Mouse (Mus musculus) forebrain, embryonic 12.5 days (tissue): ENCODE measurements around the gene Fam3c. TPM values are rescaled to one million over a fixed set of nuclear protein-coding genes. Genes with fewer than 3 reads are reported as not detected.

Experiments used
- ATAC-seq: fragments of 200-750 bp; cut with Nextera tagmentation; 2 replicates; pipeline ENCODE4 v1.8.0; 2017; ENCODE audit warnings: moderate TSS enrichment; ENCODE audit not compliant: low FRiP score
- H3K27ac ChIP-seq: fragments of 300-500 bp; sonication (generic); 2 replicates; pipeline ENCODE4 v1.5.1; 2016; ENCODE audit warnings: mild to moderate bottlenecking
- H3K27me3 ChIP-seq: fragments of 300-500 bp; sonication (generic); 2 replicates; pipeline ENCODE4 v1.6.1; 2016; ENCODE audit warnings: mild to moderate bottlenecking
- H3K36me3 ChIP-seq: fragments of 300-500 bp; sonication (generic); replicated peaks from 2 replicates; pipeline ENCODE4 v1.6.1; 2016; ENCODE audit warnings: mild to moderate bottlenecking
- H3K4me1 ChIP-seq: fragments of 300-500 bp; sonication (generic); 2 replicates; pipeline ENCODE4 v1.6.1; 2016
- H3K4me2 ChIP-seq: fragments of 300-500 bp; sonication (generic); 2 replicates; pipeline ENCODE4 v1.6.1; 2016; ENCODE audit warnings: mild to moderate bottlenecking, moderate library complexity
- H3K4me3 ChIP-seq: fragments of 300-500 bp; sonication (generic); replicated peaks from 2 replicates; pipeline ENCODE4 v1.5.1; 2016; ENCODE audit warnings: mild to moderate bottlenecking
- H3K9ac ChIP-seq: fragments of 300-500 bp; sonication (generic); 2 replicates; pipeline ENCODE4 v1.6.1; 2016; ENCODE audit warnings: mild to moderate bottlenecking
- H3K9me3 ChIP-seq: fragments of 300-500 bp; sonication (generic); 2 replicates; pipeline ENCODE4 v1.6.1; 2016
- WGBS: fragments of 180-500 bp; shearing (Covaris S2); methylation state at CpG from one replicate; pipeline ENCODE4 v1.1.7; 2016; 5-methylcytosine and 5-hydroxymethylcytosine counted together
- polyA plus RNA-seq: library from polyadenylated mRNA; unstranded; fragments of >200 nt; fragmentation: Nextera tagmentation; extraction: Ambion mirVana; gene quantifications from 2 replicates; pipeline ENCODE4 v1.2.1, GENCODE M21; 2016

Gene Fam3c
- polyA plus RNA-seq, 1 experiment from 2014 or later: 27.6 TPM

GRCm38 (mm10) chr6:22327091-22327490, 29.0 kb downstream of the Fam3c start:
- no peaks in the 10 kb centered on the region for H3K9me3 ChIP-seq
- no peak overlapping the region for H3K4me2 ChIP-seq
- no peaks in the 10 kb centered on the region for H3K36me3 ChIP-seq
- no peaks in the 10 kb centered on the region for H3K4me1 ChIP-seq
- H3K9ac ChIP-seq: no peak overlapping the region
- no peak for ATAC-seq
- no peak overlapping the region for H3K27ac ChIP-seq
- WGBS: 88% methylated on average over 4 of the region's 4 CpGs
- H3K4me3 ChIP-seq: no peak overlapping the region
- no peaks in the 10 kb centered on the region for H3K27me3 ChIP-seq

GRCm38 (mm10) chr6:22326289-22326688, 29.8 kb downstream of the Fam3c start:
- Histone ChIP-seq H3K27ac (no peak overlapping the region), H3K9ac (no peak overlapping the region), H3K4me2 (no peak overlapping the region), H3K4me1 (no peaks in the 10 kb centered on the region), H3K9me3 (no peaks in the 10 kb centered on the region), H3K4me3 (no peak overlapping the region), H3K36me3 (no peaks in the 10 kb centered on the region), H3K27me3 (no peaks in the 10 kb centered on the region)
- ATAC-seq: no peak
- 80% methylated on average over 4 of the region's 4 CpGs for WGBS

DNA sequence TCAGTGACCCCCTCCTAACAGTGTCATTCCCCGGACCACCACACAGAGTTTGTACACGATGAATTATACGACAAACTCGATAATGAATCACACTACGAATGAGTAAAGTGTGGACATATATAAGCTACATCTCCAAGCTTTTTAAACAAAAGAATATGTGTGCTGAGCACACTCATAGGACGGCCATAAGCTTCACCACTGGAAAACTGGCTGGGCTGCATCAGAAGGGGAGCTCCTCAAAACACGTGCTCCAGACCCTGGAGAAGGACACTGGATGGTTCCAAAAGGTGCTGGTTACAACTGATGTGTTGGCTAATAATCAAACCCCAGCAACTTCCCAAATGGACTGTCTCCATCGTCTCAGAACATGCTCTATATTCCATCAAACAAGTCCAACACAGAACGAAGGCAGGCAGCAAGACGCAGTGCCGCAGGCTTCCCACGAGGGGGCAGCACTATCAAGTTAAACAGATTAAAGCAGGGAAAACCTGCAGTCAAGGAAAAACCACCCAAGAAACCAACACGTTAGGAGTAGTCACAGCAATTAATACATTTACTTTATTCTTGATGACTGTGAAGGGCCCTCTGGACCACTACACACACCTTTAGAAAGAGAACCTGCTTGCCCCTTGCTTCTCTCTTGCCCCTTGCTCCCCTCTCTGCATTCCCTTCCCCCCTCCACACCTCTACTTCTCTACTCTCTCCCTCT, 30.5 kb downstream of the Fam3c start:
- peak; percentile 64; the same call in 1 of the 2 replicates for ATAC-seq
- Histone ChIP-seq H3K4me1 (no peaks in the 10 kb centered on the region), H3K36me3 (peaks cover 4% of the 10 kb centered on the region), H3K9ac (no peak overlapping the region), H3K4me2 (no peak overlapping the region), H3K4me3 (no peak overlapping the region), H3K27me3 (no peaks in the 10 kb centered on the region), H3K9me3 (no peaks in the 10 kb centered on the region), H3K27ac (no peak overlapping the region)
- 58% methylated on average over 13 of the region's 13 CpGs for WGBS

DNA sequence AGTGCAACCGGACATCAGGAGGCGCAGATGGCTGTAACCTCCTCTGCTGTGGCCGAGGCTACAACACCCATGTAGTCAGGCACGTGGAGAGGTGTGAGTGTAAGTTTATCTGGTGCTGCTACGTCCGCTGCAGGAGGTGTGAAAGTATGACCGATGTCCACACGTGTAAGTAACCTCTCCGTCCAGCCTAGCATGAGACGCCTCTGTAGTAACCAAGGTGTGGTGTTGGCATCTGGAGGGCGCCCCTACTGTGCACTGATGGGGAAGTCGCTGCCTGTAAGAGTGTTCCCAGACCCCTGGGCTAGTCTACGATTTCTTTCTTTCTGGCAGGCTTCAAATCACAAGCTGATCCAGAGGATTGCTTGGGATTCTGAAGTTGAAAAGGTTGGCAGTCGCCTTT, 58.0 kb downstream of the Fam3c start:
- Histone ChIP-seq H3K27ac (no peak overlapping the region), H3K4me1 (no peaks in the 10 kb centered on the region), H3K36me3 (no peaks in the 10 kb centered on the region), H3K9ac (no peak overlapping the region), H3K4me3 (no peak overlapping the region), H3K9me3 (no peaks in the 10 kb centered on the region), H3K27me3 (peaks cover 6% of the 10 kb centered on the region), H3K4me2 (no peak overlapping the region)
- 67% methylated on average over 14 of the region's 14 CpGs for WGBS
- no peak for ATAC-seq

DNA sequence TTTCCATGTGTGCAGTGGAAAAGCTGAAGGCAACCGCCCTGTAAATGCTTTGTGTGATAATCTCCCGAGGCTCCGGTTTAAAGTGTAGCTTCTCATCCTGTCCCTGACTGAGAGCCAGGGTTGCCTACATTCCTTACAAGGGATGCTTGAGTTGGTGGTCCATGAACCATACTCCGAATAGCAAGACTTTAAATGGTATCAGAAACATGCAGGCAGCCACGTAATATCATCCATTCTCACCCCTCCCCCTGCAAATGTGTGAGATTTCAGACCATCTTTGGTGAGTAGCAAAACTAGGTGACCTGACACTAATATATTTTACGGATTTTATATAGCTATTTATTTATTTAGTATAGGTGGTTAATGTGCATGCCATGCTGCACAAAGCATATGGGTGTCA, 59.0 kb downstream of the Fam3c start:
- H3K27ac ChIP-seq: no peak overlapping the region
- no peak overlapping the region for H3K4me3 ChIP-seq
- no peaks in the 10 kb centered on the region for H3K9me3 ChIP-seq
- H3K36me3 ChIP-seq: no peaks in the 10 kb centered on the region
- no peaks in the 10 kb centered on the region for H3K4me1 ChIP-seq
- no peak for ATAC-seq
- H3K9ac ChIP-seq: no peak overlapping the region
- no peak overlapping the region for H3K4me2 ChIP-seq
- peaks cover 6% of the 10 kb centered on the region for H3K27me3 ChIP-seq
- 81% methylated on average over 6 of the region's 6 CpGs for WGBS

DNA sequence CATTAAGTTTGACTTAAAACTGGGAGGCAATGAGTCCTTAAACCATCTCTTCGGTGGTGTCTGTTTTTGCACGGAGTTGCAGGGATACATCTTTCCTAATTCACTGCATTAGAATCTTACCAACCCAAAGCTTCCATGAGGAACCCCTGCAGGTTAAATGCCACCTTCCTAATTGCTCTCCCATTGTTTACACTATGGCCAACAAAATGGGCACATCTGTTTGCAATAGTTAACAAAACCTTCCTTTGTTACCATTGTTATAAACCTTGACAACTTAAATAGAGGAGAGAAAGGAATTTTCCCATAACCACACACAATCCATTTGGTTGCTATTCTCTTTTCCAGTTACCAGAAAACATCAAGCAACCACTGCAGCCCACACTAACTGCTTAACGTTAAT, 62.1 kb downstream of the Fam3c start:
- WGBS: 12% methylated on average over 3 of the region's 3 CpGs
- no peak overlapping the region for H3K4me3 ChIP-seq
- peaks cover 22% of the 10 kb centered on the region for H3K27me3 ChIP-seq
- no peaks in the 10 kb centered on the region for H3K36me3 ChIP-seq
- H3K4me2 ChIP-seq: no peak overlapping the region
- no peaks in the 10 kb centered on the region for H3K9me3 ChIP-seq
- H3K4me1 ChIP-seq: peaks cover 9% of the 10 kb centered on the region
- no peak overlapping the region for H3K27ac ChIP-seq
- ATAC-seq: no peak
- no peak overlapping the region for H3K9ac ChIP-seq

- Histone ChIP-seq H3K27me3 (peaks cover 41% of the 10 kb centered on the region), H3K4me2 (no peak overlapping the region), H3K27ac (no peak overlapping the region), H3K9me3 (no peaks in the 10 kb centered on the region), H3K36me3 (no peaks in the 10 kb centered on the region), H3K9ac (no peak overlapping the region), H3K4me3 (no peak overlapping the region), H3K4me1 (peaks cover 21% of the 10 kb centered on the region)
- 46% methylated on average over 4 of the region's 4 CpGs for WGBS
- ATAC-seq: no peak
Measured at GRCm38 (mm10) chr6:22292056-22292455, 64.0 kb downstream of the Fam3c start.

GRCm38 (mm10) chr6:22290790-22291189, 65.3 kb downstream of the Fam3c start:
- no peaks in the 10 kb centered on the region for H3K9me3 ChIP-seq
- no peaks in the 10 kb centered on the region for H3K36me3 ChIP-seq
- WGBS: 79% methylated on average over 8 of the region's 8 CpGs
- H3K4me2 ChIP-seq: no peak overlapping the region
- peaks cover 21% of the 10 kb centered on the region for H3K4me1 ChIP-seq
- H3K27me3 ChIP-seq: peaks cover 51% of the 10 kb centered on the region
- no peak for ATAC-seq
- no peak overlapping the region for H3K4me3 ChIP-seq
- no peak overlapping the region for H3K9ac ChIP-seq
- no peak overlapping the region for H3K27ac ChIP-seq

DNA sequence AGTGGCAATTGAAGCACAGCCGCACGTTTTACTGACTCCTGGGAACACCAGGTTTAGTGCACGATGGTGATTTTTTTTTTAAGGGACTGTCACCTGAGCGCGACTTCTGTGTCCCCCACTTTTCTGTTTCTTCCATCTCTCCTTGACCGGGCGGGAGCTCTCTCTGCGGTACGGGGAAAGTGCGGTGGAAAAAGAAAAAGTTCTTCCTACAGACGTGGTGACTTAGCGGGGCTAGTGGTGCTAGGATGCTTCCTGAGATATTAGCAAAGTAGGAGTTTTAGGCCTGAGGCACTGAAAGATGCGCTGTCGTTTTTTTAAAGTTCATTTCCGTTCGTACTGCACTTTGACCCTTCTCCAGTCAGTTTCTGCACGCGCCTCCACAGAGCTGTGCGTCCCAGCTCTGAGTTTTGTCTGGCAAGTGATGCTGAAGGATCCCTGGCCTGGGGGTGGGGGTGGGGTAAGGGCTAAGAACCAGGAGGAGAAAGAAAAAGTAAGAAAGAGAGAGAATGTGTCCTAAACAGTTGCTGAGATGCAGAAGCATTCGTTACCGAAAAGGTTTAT, 66.5 kb downstream of the Fam3c start:
- no peak for ATAC-seq
- Histone ChIP-seq H3K27ac (no peak overlapping the region), H3K27me3 (peaks cover 51% of the 10 kb centered on the region), H3K4me3 (peak overlapping the region; percentile 44), H3K36me3 (no peaks in the 10 kb centered on the region), H3K9me3 (no peaks in the 10 kb centered on the region), H3K9ac (peak overlapping the region; percentile 47; the same call in 1 of the 2 replicates), H3K4me2 (peak overlapping the region; percentile 85), H3K4me1 (peaks cover 21% of the 10 kb centered on the region)
- WGBS: 2% methylated on average over 21 of the region's 21 CpGs

DNA sequence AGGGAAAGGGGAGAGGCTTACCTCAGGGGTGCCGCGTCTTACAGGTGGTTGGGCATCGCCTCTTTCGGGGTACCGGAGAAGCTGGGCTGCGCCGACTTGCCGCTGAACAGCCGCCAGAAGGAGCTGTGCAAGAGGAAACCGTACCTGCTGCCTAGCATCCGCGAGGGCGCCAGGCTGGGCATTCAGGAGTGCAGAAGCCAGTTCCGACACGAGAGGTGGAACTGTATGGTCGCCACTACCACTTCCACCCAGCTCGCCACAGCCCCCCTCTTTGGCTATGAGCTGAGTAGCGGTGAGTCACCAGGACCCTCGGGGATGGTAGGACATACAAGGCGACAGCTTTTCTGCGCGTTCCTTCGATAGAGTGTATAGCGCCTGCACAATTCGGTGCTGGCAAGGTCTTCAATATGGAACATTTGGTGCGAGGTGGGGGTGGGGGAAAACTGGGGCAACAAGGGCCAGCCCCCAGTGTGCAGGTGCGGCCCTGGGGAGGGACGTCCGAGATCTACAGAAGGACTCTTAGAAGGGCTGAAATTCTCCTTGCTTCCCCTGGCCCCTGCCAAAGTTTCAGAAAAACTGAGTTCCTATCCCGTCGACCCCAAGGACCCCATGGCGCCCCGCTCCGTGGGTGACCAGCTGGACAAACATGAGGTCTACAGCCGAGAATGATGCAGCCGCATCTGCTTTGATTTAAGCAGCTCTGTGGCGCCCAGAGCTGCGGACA, 67.1 kb downstream of the Fam3c start:
- peaks cover 21% of the 10 kb centered on the region for H3K4me1 ChIP-seq
- H3K4me2 ChIP-seq: peak overlapping the region; percentile 85
- peaks cover 51% of the 10 kb centered on the region for H3K27me3 ChIP-seq
- H3K27ac ChIP-seq: no peak overlapping the region
- H3K4me3 ChIP-seq: peak overlapping the region; percentile 44
- ATAC-seq: peak; percentile 74
- H3K9ac ChIP-seq: peak overlapping the region; percentile 47; the same call in 1 of the 2 replicates
- H3K9me3 ChIP-seq: no peaks in the 10 kb centered on the region
- no peaks in the 10 kb centered on the region for H3K36me3 ChIP-seq
- under 1% methylated on average over 38 of the region's 38 CpGs for WGBS

DNA sequence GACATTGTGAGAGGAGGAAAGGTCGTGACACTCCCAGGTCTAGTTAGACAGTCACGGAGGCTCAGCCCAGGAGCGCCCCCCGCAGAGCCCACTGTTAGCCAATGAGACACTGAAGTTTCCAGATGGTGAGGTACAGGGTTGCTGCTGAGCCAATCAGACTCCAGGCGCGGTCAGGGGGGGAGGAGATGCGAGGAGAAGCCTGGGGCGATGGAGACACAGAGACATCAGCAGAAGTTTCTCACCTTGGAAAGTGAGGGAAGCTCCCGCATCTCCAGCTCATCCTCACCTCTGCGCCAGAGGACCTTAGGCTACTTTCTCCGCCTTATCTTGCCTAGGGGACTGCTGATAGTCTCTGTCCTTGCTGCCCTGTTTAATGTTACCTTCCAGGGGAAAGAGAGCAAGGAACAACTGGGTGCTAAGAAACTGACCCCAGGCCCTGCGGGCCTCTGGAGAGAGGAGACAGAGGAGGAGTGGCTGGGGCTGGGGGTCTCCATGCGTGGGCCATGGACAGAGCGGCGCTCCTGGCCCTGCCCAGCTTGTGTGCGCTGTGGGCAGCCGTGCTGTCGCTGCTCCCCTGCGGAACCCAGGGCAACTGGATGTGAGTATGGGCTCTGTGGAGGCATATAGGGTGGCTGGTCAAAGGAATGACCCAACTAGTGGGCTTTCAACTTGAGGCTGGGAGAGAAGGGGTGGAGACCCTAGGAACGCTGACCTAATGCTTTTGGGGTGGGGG, 67.9 kb downstream of the Fam3c start, which contains the start of gene Wnt16:
Gene Wnt16, plus strand, starts transcription at position 224 of the 733 bp plus-strand sequence.
- Histone ChIP-seq H3K4me2 (peak within 1 kb of the TSS; percentile 85), H3K4me1 (peaks cover 21% of the 10 kb centered on the region), H3K36me3 (no peaks in the 10 kb centered on the region), H3K9ac (peak within 1 kb of the TSS; percentile 47; the same call in 1 of the 2 replicates), H3K4me3 (peak within 1 kb of the TSS; percentile 44), H3K27me3 (peaks cover 46% of the 10 kb centered on the region), H3K27ac (no peak within 1 kb of the TSS), H3K9me3 (no peaks in the 10 kb centered on the region)
- peak; percentile 66 for ATAC-seq
- WGBS: under 1% methylated on average over 20 of the region's 20 CpGs

DNA sequence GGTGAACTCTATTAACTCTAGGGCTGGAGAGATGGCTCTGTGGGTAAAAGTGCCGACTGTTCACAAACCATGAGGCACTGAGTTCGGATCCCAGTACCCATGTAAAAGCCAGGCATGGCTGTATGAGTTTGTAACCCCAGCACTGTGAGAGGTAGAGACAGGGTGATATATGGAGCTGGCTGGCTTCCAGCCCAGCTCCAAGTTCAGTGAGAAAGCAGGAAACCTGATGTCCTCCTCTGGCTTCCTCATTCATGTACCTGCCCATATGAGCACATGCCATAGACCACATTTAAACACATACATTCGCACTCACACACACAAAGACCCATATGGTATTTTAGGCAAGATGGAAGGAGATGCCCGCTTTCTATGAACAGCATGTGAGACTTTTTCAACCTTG, 73.6 kb downstream of the Fam3c start:
- no peak overlapping the region for H3K4me3 ChIP-seq
- no peak for ATAC-seq
- H3K4me2 ChIP-seq: no peak overlapping the region
- peaks cover 14% of the 10 kb centered on the region for H3K27me3 ChIP-seq
- no peak overlapping the region for H3K9ac ChIP-seq
- H3K27ac ChIP-seq: no peak overlapping the region
- no peaks in the 10 kb centered on the region for H3K36me3 ChIP-seq
- no peaks in the 10 kb centered on the region for H3K4me1 ChIP-seq
- H3K9me3 ChIP-seq: no peaks in the 10 kb centered on the region
- 92% methylated on average over 4 of the region's 4 CpGs for WGBS
